Mouse (Mus musculus): ENCODE results near the gene Ppih.
"Not testable (repeated sequence)": the region's sequence is repeated elsewhere in the genome, so short reads cannot be mapped to it uniquely, and the experiment has no call there.

Gene Ppih

GRCm38 (mm10) chr4:119285336-119285735 is 35.0 kb downstream of the Ppih start:
- no peak for DNase-seq

DNA sequence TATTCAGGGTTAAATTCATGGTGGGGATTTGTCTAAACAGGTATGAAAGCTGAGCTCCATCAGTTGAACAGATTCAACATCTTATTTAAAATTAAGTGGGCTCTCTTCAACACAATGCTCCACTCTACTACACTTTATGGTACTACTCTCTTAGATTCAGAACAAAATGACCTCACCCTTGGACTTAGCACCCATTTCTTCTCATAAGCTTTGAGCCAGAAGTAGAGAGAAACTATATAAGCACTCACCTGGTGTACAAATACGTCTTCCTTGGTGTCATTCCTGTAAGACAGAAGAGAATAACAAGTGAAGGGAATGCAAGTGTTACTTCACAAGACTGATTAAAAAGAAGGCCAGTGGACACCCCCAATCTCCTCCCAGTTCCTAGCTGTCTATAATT is 35.5 kb downstream of the Ppih start:
- no peak for DNase-seq

DNA sequence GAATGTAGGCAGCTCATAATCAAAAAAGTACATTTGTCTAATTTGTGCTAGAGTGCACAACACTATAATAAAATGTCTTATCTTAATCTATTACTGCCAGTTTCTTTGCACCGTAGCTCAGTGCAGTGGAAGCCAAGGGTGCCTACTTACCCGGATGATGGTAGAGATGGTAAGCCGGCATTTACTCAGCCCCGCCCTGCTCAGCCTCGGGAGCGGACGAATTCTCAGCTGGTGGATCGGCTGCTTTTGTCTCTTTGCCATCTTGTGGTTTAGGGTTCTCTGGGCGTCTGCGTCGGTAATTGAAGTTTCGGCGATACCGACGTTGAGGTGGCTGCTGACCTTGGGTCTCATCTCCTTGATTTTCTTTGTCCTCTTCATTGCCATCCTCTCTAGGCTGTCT is 41.6 kb downstream of the Ppih start:
- not testable (repeated sequence) for DNase-seq

- no peak for DNase-seq
These were observed 44.6 kb downstream of the Ppih start for GRCm38 (mm10) chr4:119275726-119276125.

- DNase-seq: no peak
These were observed 45.1 kb downstream of the Ppih start for GRCm38 (mm10) chr4:119275226-119275625.

DNA sequence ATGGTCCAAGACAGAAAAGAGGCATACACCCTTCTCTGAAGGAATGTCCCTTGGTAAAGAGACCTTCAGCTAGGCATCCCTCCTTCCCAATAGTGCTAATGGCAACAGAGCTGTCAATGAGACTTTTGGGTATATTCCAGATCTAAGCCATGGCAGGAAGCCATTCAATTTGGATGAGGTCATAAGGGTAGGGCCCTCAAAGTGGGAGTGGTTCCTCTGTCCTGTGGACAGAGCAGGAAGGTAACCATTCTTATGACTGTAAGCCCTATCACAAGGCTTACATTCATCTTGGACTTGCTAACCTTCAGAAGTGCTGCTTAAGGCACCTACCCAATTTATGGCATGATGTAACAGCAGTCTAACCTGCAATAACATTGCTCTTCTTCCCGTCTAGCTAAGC is 45.7 kb downstream of the Ppih start:
- no peak for DNase-seq

GRCm38 (mm10) chr4:119266606-119267005 is 53.7 kb downstream of the Ppih start:
- DNase-seq: no peak

GRCm38 (mm10) chr4:119263459-119263858 is 56.9 kb downstream of the Ppih start:
- DNase-seq: no peak

- DNase-seq: no peak
These were observed 57.9 kb downstream of the Ppih start for GRCm38 (mm10) chr4:119262483-119262882.

GRCm38 (mm10) chr4:119261087-119261713 is 59.1 kb downstream of the Ppih start:
- no peak for DNase-seq

GRCm38 (mm10) chr4:119259344-119260254 is 60.7 kb downstream of the Ppih start:
- DNase-seq: no peak

DNA sequence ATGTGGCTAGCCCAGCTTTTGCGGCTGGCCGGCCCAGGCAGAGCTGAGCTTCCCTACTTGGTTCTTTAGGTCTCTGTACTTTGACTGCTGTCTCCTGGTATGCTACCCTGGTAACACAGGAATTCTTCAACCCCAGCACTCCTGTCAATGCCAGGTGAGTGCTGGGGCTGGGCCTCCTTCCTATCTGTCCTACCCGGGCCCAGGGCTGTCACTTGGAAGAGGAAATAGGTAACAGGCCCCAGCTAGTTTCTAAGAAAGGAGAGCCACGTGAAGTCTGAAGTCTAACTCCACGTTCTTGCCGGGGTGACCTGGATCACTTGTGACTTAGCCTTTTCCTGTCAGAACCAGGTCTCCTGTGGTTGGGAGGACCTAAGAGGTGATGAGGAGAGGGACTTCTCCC is 63.3 kb downstream of the Ppih start:
- DNase-seq: no peak

DNA sequence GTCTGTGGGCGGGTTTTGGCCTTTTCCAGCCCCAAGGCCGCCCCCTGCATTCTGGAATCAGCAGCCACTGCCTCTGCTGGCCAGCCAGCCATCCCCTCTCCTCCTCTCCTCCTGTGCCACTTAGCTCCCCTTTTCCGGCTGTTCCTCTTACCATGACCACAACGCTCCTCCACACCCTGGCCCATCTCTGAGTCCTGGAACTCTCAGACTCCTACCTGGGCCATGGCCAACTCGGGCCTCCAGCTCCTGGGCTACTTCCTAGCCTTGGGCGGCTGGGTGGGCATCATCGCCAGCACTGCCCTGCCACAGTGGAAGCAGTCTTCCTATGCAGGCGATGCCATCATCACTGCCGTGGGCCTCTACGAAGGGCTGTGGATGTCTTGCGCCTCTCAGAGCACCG is 65.0 kb downstream of the Ppih start, which contains the start of gene Cldn19:
Cldn19 (plus strand) TSS at position 64 of the 400 bp plus-strand sequence.
- no peak for DNase-seq

- DNase-seq: no peak
These were observed 66.2 kb downstream of the Ppih start for GRCm38 (mm10) chr4:119254012-119254618.

- no peak for DNase-seq
These were observed 68.1 kb downstream of the Ppih start for GRCm38 (mm10) chr4:119252025-119252808.

Measured in cerebellum, postnatal 25 days (tissue).